Mouse (Mus musculus) brain, embryonic 14.5 days (tissue): ENCODE data around the gene Rcc2.

Experiments
- CTCF ChIP-seq: fragments of 200-500 bp; IDR thresholded peaks from 2 replicates; pipeline ENCODE4 v1.5.1; 2012; ENCODE audit warnings: inconsistent platforms, mild to moderate bottlenecking, moderate library complexity, borderline replicate concordance; ENCODE audit not compliant: insufficient read depth, insufficient read length; ENCODE audit errors: extremely low read depth
- POLR2A ChIP-seq: fragments of 200-500 bp; IDR thresholded peaks from 2 replicates; pipeline ENCODE4 v1.6.1; 2012; ENCODE audit warnings: mild to moderate bottlenecking, inconsistent platforms, borderline replicate concordance; ENCODE audit not compliant: poor library complexity, insufficient read depth, insufficient read length, severe bottlenecking; ENCODE audit errors: extremely low read depth

- TF ChIP-seq POLR2A (no peak), CTCF (no peak)
Observed at GRCm38 (mm10) chr4:140709617-140710016, 9.3 kb downstream of the Rcc2 start.
